Mouse (Mus musculus): ENCODE measurements around the gene Ebf3.

DNA sequence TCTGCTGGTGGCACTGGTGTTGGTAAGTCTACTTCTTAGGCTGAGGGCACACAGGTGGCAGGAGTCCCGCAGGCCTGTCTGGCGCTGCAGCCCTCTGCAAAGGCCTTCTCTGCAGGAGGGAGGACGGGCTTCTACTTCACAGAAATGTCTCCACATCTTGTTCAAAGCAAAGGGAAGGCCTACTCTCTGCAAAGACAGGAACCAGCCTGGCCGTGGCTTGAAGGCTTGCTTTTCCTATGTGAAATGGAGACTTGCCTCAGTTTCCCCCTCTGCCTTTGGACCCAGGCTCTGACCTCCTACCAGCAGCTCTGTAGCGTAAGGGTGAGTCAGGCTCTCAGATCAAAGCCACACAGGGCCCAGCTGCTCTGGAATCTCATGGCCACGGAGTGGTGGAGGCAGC, 117.7 kb downstream of the Ebf3 start:
- TF ChIP-seq CTCF (IDR thresholded peaks at IDR 0.05; ENCODE audit: low read depth) (no peak), EP300 (IDR thresholded peaks at IDR 0.05; ENCODE audit: low read depth) (no peak)
